Mouse (Mus musculus): ENCODE measurements around the gene Itpkb.

DNA sequence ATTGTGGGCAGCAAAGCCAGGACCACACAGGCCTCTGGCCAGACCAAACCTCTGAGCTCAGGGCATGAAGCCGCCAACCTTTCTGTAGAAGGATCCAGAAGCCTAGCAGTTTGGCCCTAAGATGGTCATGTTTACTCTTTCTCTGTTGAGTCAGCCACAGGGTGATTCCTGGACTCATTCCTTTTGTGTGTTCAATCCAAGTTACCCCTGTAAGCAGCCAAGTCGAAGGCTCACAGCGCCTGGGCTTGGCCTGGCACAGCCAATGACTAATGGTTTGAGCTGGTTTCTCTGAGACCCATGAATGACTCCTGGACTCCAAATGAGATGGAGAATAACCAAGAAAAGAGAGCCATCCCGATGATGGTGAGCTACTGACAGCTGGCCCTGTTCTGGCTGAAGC lies 137.7 kb downstream of the Itpkb start:
- no peak for TF ChIP-seq ZC3H11A (IDR thresholded peaks at IDR 0.05; ENCODE audit: borderline replicate concordance, low read depth, low read length)
- TF ChIP-seq ZNF384 (IDR thresholded peaks at IDR 0.05; ENCODE audit: low read depth, low read length), result no peak
- no peak for TF ChIP-seq CHD2 (IDR thresholded peaks at IDR 0.05; ENCODE audit: low read depth, low read length)
- TF ChIP-seq HCFC1 (IDR thresholded peaks at IDR 0.05; ENCODE audit: borderline replicate concordance, insufficient read depth, low read length), result no peak
- no peak for TF ChIP-seq MAFK (IDR thresholded peaks at IDR 0.05; ENCODE audit: insufficient read depth, low read depth, low read length)
